Mouse (Mus musculus) midbrain, embryonic 14.5 days (tissue): ENCODE results near the gene Olfr1152. TPM values are rescaled to one million over a fixed set of nuclear protein-coding genes. Genes with fewer than 3 reads are reported as not detected.

Source experiments
- ATAC-seq: fragments of 200-750 bp; cut with Nextera tagmentation; 2 replicates; pipeline ENCODE4 v1.8.0; 2017; ENCODE audit warnings: moderate number of reproducible peaks, moderate library complexity; ENCODE audit not compliant: low FRiP score, low TSS enrichment
- DNase-seq: peaks from one replicate; pipeline ENCODE4 v3.0.0-alpha.2; 2015
- H3K27ac ChIP-seq: fragments of 300-500 bp; sonication (generic); replicated peaks from 2 replicates; pipeline ENCODE4 v1.5.1; 2014; ENCODE audit warnings: mild to moderate bottlenecking, low read depth, low read length, moderate library complexity
- H3K27me3 ChIP-seq: fragments of 300-500 bp; sonication (generic); 2 replicates; pipeline ENCODE4 v1.6.1; 2014; ENCODE audit warnings: low read length, control low read depth, mixed read lengths; ENCODE audit not compliant: control insufficient read depth, insufficient read depth
- H3K36me3 ChIP-seq: fragments of 300-500 bp; sonication (generic); 2 replicates; pipeline ENCODE4 v1.6.1; 2014; ENCODE audit warnings: low read length, control low read depth; ENCODE audit not compliant: control insufficient read depth, insufficient read depth
- H3K4me1 ChIP-seq: fragments of 300-500 bp; sonication (generic); 2 replicates; pipeline ENCODE4 v1.6.1; 2014; ENCODE audit warnings: mild to moderate bottlenecking, antibody characterized with exemption, low read length, control low read depth; ENCODE audit not compliant: control insufficient read depth, insufficient read depth
- H3K4me2 ChIP-seq: fragments of 300-500 bp; sonication (generic); 2 replicates; pipeline ENCODE4 v1.6.1; 2014; ENCODE audit warnings: mild to moderate bottlenecking, low read length, moderate library complexity
- H3K4me3 ChIP-seq: fragments of 300-500 bp; sonication (generic); replicated peaks from 2 replicates; pipeline ENCODE4 v1.5.1; 2014; ENCODE audit warnings: low read depth, low read length
- H3K9ac ChIP-seq: fragments of 300-500 bp; sonication (generic); replicated peaks from 2 replicates; pipeline ENCODE4 v1.6.1; 2014; ENCODE audit warnings: mild to moderate bottlenecking, low read length, moderate library complexity
- H3K9me3 ChIP-seq: fragments of 300-500 bp; sonication (generic); 2 replicates; pipeline ENCODE4 v1.6.1; 2016; ENCODE audit warnings: low read length, control low read depth, mixed read lengths; ENCODE audit not compliant: control insufficient read depth
- WGBS: fragments of 180-500 bp; shearing (Covaris S2); extraction: QIAGEN DNeasy Blood & Tissue Kit; methylation state at CpG from one replicate; pipeline ENCODE4 v1.1.7; 2014; 5-methylcytosine and 5-hydroxymethylcytosine counted together
- polyA plus RNA-seq: library from polyadenylated mRNA; unstranded; fragments of >200 nt; fragmentation: Nextera tagmentation; extraction: Ambion mirVana; gene quantifications from 2 replicates; pipeline ENCODE4 v1.2.1, GENCODE M21; 2014

Olfr1152 gene
- not detected in 2 replicates for polyA plus RNA-seq

DNA sequence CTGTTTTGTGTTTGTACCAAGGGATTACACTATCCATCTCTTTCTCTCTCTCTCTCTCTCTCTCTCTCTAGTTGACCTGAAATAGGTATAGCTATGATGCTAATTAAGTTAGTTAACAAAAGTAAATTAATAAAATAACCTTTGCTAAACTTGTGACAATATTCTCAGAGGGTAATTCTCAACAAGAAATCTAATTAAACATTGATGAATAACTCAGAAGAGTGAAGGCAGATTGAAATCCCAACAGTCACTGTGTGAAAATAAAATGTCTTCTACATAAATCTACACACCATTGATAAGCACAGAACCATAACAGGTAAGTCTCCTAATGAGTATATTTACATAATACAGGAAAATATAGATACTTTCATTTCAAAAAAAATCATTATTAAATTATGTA, at the start of gene Olfr1152:
Gene Olfr1152, plus strand, starts transcription at position 301 of the 400 bp plus-strand sequence.
- no peak for ATAC-seq
- H3K9me3 ChIP-seq = no peaks in the 10 kb centered on the region
- no peaks in the 10 kb centered on the region for H3K27me3 ChIP-seq
- no peaks in the 10 kb centered on the region for H3K4me1 ChIP-seq
- H3K9ac ChIP-seq = no peak within 1 kb of the TSS
- no peak within 1 kb of the TSS for H3K4me2 ChIP-seq
- H3K4me3 ChIP-seq = no peak within 1 kb of the TSS
- H3K27ac ChIP-seq = no peak within 1 kb of the TSS
- no peaks in the 10 kb centered on the region for H3K36me3 ChIP-seq
- no peak for DNase-seq

DNA sequence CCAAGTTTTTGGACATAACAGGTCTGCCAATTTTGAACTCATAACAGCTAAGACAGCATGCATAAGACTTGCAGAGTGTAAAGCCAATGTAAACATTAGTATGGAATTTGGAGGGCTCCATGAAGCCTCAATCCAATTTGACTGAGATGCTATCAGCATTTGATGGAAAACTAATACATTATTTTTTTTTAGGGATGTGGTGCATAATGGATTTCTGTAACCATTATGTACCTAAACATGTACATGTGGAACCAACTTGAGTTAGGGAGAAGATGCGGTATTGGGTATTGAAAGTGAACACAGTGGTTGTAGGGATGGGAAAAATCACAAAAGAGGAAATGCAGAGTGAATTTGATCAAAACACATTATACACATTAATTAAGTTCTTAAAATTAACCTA, 36.1 kb upstream of the Olfr1152 start, which contains the start of gene Olfr1148:
Gene Olfr1148, plus strand, starts transcription at position 301 of the 400 bp plus-strand sequence.
- Histone ChIP-seq H3K9me3 (no peaks in the 10 kb centered on the region), H3K36me3 (no peaks in the 10 kb centered on the region), H3K9ac (no peak within 1 kb of the TSS), H3K4me1 (no peaks in the 10 kb centered on the region), H3K4me3 (no peak within 1 kb of the TSS), H3K4me2 (no peak within 1 kb of the TSS), H3K27me3 (no peaks in the 10 kb centered on the region), H3K27ac (no peak within 1 kb of the TSS)
- DNase-seq (no peak), ATAC-seq (no peak)
- WGBS = 95% methylated on average over 1 of the region's 1 CpGs

DNA sequence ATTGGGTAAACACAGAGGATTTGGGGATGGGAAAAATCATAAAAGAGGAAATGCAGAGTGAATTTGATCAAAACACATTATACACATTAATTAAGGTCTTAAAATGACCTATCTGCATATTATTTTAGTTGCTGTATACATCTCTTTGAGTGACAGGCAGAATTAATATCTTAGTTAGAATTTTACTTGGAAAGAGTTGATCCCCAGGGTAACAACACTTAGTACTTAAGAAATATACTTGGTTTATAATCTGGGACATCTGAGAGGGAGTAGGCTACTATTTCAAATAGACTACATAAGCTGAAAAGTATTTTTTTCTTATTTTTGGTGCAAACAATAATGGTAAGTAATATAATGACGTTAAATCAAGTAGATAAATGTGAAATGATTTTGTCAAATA, 22.6 kb upstream of the Olfr1152 start, which contains the start of gene Olfr1150-ps1:
Gene Olfr1150-ps1, plus strand, starts transcription at position 301 of the 400 bp plus-strand sequence.
- Histone ChIP-seq H3K4me1 (no peaks in the 10 kb centered on the region), H3K27ac (no peak within 1 kb of the TSS), H3K36me3 (no peaks in the 10 kb centered on the region), H3K4me3 (no peak within 1 kb of the TSS), H3K9me3 (no peaks in the 10 kb centered on the region), H3K27me3 (no peaks in the 10 kb centered on the region), H3K4me2 (no peak within 1 kb of the TSS), H3K9ac (no peak within 1 kb of the TSS)
- DNase-seq (no peak), ATAC-seq (no peak)
- WGBS = 85% methylated on average over 1 of the region's 1 CpGs

DNA sequence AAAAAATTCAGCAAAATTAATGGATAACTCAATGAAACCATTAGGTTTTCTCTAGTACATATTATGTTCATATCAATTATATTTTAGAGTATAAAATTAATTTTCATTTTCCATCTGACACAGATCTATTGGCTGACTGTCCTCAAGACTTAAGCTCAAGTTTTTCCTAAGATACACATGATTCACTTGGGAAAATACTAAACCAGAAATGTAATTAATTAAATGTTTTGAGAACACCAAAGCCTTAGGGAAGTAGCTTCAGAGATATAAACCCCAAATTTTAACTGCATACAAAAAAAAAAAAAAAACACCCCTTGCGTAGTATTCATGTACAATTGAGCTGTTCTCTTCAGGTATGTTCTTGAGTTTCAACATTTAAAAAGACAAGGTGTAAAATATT, 10.7 kb upstream of the Olfr1152 start, which contains the start of gene Olfr1151:
Gene Olfr1151, plus strand, starts transcription at position 301 of the 400 bp plus-strand sequence.
- no peaks in the 10 kb centered on the region for H3K27me3 ChIP-seq
- H3K4me3 ChIP-seq = no peak within 1 kb of the TSS
- 82% methylated on average over 1 of the region's 1 CpGs for WGBS
- no peak within 1 kb of the TSS for H3K9ac ChIP-seq
- no peak within 1 kb of the TSS for H3K4me2 ChIP-seq
- no peak within 1 kb of the TSS for H3K27ac ChIP-seq
- DNase-seq (no peak), ATAC-seq (no peak)
- no peaks in the 10 kb centered on the region for H3K4me1 ChIP-seq
- H3K36me3 ChIP-seq = no peaks in the 10 kb centered on the region
- H3K9me3 ChIP-seq = no peaks in the 10 kb centered on the region

DNA sequence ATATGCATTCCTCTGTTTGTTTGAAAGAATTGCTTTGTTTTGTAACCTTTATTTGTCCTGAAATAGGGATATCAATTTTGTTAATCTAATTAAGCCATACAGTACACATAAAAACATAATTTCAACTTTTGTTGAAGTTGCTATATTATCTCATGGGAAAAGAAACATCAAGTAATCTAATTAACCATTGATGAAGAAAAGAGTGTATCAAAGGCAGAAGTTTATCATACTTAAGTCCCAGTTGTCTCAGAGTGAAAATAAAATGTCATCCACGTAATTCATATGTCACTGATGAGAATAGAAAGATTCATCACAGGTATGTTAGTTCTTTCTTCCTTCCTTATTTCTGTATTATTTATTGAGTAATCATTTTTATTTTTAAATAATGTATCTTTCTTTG, 28.4 kb downstream of the Olfr1152 start, which contains the start of gene Olfr1153:
Gene Olfr1153, plus strand, starts transcription at position 301 of the 400 bp plus-strand sequence.
- Histone ChIP-seq H3K9me3 (no peaks in the 10 kb centered on the region), H3K4me2 (no peak within 1 kb of the TSS), H3K4me1 (no peaks in the 10 kb centered on the region), H3K27me3 (no peaks in the 10 kb centered on the region), H3K4me3 (no peak within 1 kb of the TSS), H3K36me3 (no peaks in the 10 kb centered on the region), H3K27ac (no peak within 1 kb of the TSS), H3K9ac (no peak within 1 kb of the TSS)
- WGBS = 93% methylated on average over 1 of the region's 1 CpGs
- no peak for ATAC-seq
- no peak for DNase-seq

DNA sequence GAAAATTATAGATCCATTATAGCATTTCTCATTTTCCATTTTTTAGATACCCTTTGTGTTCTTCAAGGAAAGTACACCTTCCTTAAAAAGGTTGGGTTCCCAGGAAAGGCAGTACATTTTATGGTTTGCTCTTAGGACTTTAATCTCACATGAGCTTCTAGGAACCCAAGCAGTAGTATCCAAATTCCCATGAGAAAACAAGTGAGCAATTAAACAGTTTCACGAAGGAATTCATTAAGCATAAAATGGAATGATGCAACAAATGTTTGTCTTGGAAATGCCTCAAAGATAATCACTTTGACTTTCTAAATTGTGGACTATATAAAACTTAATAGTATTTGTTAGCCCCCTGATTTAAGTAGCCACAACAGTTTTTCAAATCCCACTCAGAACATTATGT, 38.8 kb downstream of the Olfr1152 start, which contains the start of gene Olfr1154:
Gene Olfr1154, minus strand, starts transcription at position 101 of the 400 bp plus-strand sequence.
- Histone ChIP-seq H3K9ac (no peak within 1 kb of the TSS), H3K27ac (no peak within 1 kb of the TSS), H3K4me2 (no peak within 1 kb of the TSS), H3K4me3 (no peak within 1 kb of the TSS), H3K27me3 (no peaks in the 10 kb centered on the region), H3K36me3 (no peaks in the 10 kb centered on the region), H3K9me3 (no peaks in the 10 kb centered on the region), H3K4me1 (no peaks in the 10 kb centered on the region)
- ATAC-seq = no peak
- 91% methylated on average over 1 of the region's 1 CpGs for WGBS
- no peak for DNase-seq

Other genes with a start within 250 kb of the Olfr1152 start
- gene Olfr1131, start 239.4 kb upstream of the Olfr1152 start, polyA plus RNA-seq = not detected in 2 replicates
- gene Olfr1132, start 229.0 kb upstream of the Olfr1152 start, polyA plus RNA-seq = not detected in 2 replicates
- not detected in 2 replicates for gene Olfr1133, start 219.1 kb upstream of the Olfr1152 start, polyA plus RNA-seq
- gene Olfr1134, start 208.0 kb upstream of the Olfr1152 start, polyA plus RNA-seq = not detected in 2 replicates
- gene Olfr1135, start 192.8 kb upstream of the Olfr1152 start, polyA plus RNA-seq = not detected in 2 replicates
- not detected in 2 replicates for gene Olfr1136, start 172.5 kb upstream of the Olfr1152 start, polyA plus RNA-seq
- gene Olfr1137, start 153.3 kb upstream of the Olfr1152 start, polyA plus RNA-seq = not detected in 2 replicates
- not detected in 2 replicates for gene Olfr1138, start 126.5 kb upstream of the Olfr1152 start, polyA plus RNA-seq
- not detected in 2 replicates for gene Olfr1140, start 122.7 kb upstream of the Olfr1152 start, polyA plus RNA-seq
- not detected in 2 replicates for gene Olfr1141, start 112.5 kb upstream of the Olfr1152 start, polyA plus RNA-seq
- not detected in 2 replicates for gene Olfr152, start 87.0 kb upstream of the Olfr1152 start, polyA plus RNA-seq
- gene Olfr1143, start 65.9 kb upstream of the Olfr1152 start, polyA plus RNA-seq = not detected in 2 replicates
- gene Olfr1145, start 56.7 kb upstream of the Olfr1152 start, polyA plus RNA-seq = not detected in 2 replicates
- not detected in 2 replicates for gene Olfr1148, start 36.0 kb upstream of the Olfr1152 start, polyA plus RNA-seq
- not detected in 2 replicates for gene Olfr1150-ps1, start 22.5 kb upstream of the Olfr1152 start, polyA plus RNA-seq
- gene Olfr1151, start 10.6 kb upstream of the Olfr1152 start, polyA plus RNA-seq = not detected in 2 replicates
- not detected in 2 replicates for gene Olfr1153, start 28.5 kb downstream of the Olfr1152 start, polyA plus RNA-seq
- gene Olfr1154, start 38.7 kb downstream of the Olfr1152 start, polyA plus RNA-seq = not detected in 2 replicates
- not detected in 2 replicates for gene Olfr1155, start 78.6 kb downstream of the Olfr1152 start, polyA plus RNA-seq
- gene Olfr1156, start 86.6 kb downstream of the Olfr1152 start, polyA plus RNA-seq = not detected in 2 replicates
- gene Olfr1157, start 101.8 kb downstream of the Olfr1152 start, polyA plus RNA-seq = not detected in 2 replicates
- gene Olfr74, start 108.2 kb downstream of the Olfr1152 start, polyA plus RNA-seq = not detected in 2 replicates
- not detected in 2 replicates for gene Olfr1158, start 123.6 kb downstream of the Olfr1152 start, polyA plus RNA-seq
- gene Olfr1160, start 141.8 kb downstream of the Olfr1152 start, polyA plus RNA-seq = not detected in 2 replicates
- gene Olfr1161, start 156.3 kb downstream of the Olfr1152 start, polyA plus RNA-seq = not detected in 2 replicates
- gene Olfr73, start 171.2 kb downstream of the Olfr1152 start, polyA plus RNA-seq = not detected in 2 replicates
- gene Olfr1162, start 184.6 kb downstream of the Olfr1152 start, polyA plus RNA-seq = not detected in 2 replicates
- not detected in 2 replicates for gene Olfr1163, start 205.3 kb downstream of the Olfr1152 start, polyA plus RNA-seq
- not detected in 2 replicates for gene Olfr1164, start 227.5 kb downstream of the Olfr1152 start, polyA plus RNA-seq